Mouse (Mus musculus) embryonic facial prominence, embryonic 11.5 days (tissue): ENCODE measurements at regions not wholly inside any gene's neighbourhood (a gene's known extent, or its start where the extent isn't known, plus 50 kb on each side); places are given as distances from the start of the nearest gene placed in this dataset.

ENCODE experiments used
- ATAC-seq: fragments of 200-750 bp; cut with Nextera tagmentation; replicated peaks from 2 replicates; pipeline ENCODE4 v1.8.0; 2017; ENCODE audit warnings: low read depth; ENCODE audit not compliant: insufficient number of reproducible peaks, low FRiP score, low TSS enrichment
- DNase-seq: peaks from one replicate; pipeline ENCODE4 v3.0.0-alpha.2; 2015; ENCODE audit warnings: low spot score
- H3K27ac ChIP-seq: fragments of 300-500 bp; sonication (generic); replicated peaks from 2 replicates; pipeline ENCODE4 v1.5.1; 2014; ENCODE audit warnings: mild to moderate bottlenecking, low read depth, low read length, control low read depth
- H3K27me3 ChIP-seq: fragments of 300-500 bp; sonication (generic); 2 replicates; pipeline ENCODE4 v1.6.1; 2014; ENCODE audit warnings: mild to moderate bottlenecking, low read length, moderate library complexity, mixed read lengths; ENCODE audit not compliant: control insufficient read depth, insufficient read depth
- H3K36me3 ChIP-seq: fragments of 300-500 bp; sonication (generic); replicated peaks from 2 replicates; pipeline ENCODE4 v1.6.1; 2014; ENCODE audit warnings: low read depth, mild to moderate bottlenecking, low read length, moderate library complexity, mixed read lengths; ENCODE audit not compliant: control insufficient read depth, insufficient read depth
- H3K4me1 ChIP-seq: fragments of 300-500 bp; sonication (generic); 2 replicates; pipeline ENCODE4 v1.6.1; 2014; ENCODE audit warnings: low read length, mixed read lengths; ENCODE audit not compliant: control insufficient read depth, insufficient read depth
- H3K4me2 ChIP-seq: fragments of 300-500 bp; sonication (generic); 2 replicates; pipeline ENCODE4 v1.6.1; 2014; ENCODE audit warnings: low read depth, mild to moderate bottlenecking, control low read depth, low read length, moderate library complexity
- H3K4me3 ChIP-seq: fragments of 300-500 bp; sonication (generic); 2 replicates; pipeline ENCODE4 v1.5.1; 2014; ENCODE audit warnings: low read depth, low read length, control low read depth
- H3K9ac ChIP-seq: fragments of 300-500 bp; sonication (generic); replicated peaks from 2 replicates; pipeline ENCODE4 v1.6.1; 2014; ENCODE audit warnings: mild to moderate bottlenecking, control low read depth, low read length
- H3K9me3 ChIP-seq: fragments of 300-500 bp; sonication (generic); replicated peaks from 2 replicates; pipeline ENCODE4 v1.6.1; 2016; ENCODE audit warnings: mild to moderate bottlenecking, low read length, inconsistent platforms, mixed read lengths; ENCODE audit not compliant: control insufficient read depth
- WGBS: fragments of 180-500 bp; shearing (Covaris S2); extraction: QIAGEN DNeasy Blood & Tissue Kit; methylation state at CpG from one replicate; pipeline ENCODE4 v1.1.7; 2014; 5-methylcytosine and 5-hydroxymethylcytosine counted together

GRCm38 (mm10) chr2:56714568-56714967 is 409.2 kb downstream of the Nr4a2 start:
- Histone ChIP-seq H3K36me3 (no peaks in the 10 kb centered on the region), H3K4me1 (no peaks in the 10 kb centered on the region), H3K9me3 (no peaks in the 10 kb centered on the region), H3K27ac (no peak overlapping the region), H3K4me3 (no peak overlapping the region), H3K4me2 (no peak overlapping the region), H3K9ac (no peak overlapping the region), H3K27me3 (no peaks in the 10 kb centered on the region)
- ATAC-seq (no peak), DNase-seq (no peak)

- Histone ChIP-seq H3K9ac (no peak overlapping the region), H3K36me3 (no peaks in the 10 kb centered on the region), H3K4me1 (no peaks in the 10 kb centered on the region), H3K4me3 (no peak overlapping the region), H3K4me2 (no peak overlapping the region), H3K27me3 (no peaks in the 10 kb centered on the region), H3K27ac (no peak overlapping the region), H3K9me3 (no peaks in the 10 kb centered on the region)
- WGBS: 20% methylated on average over 2 of the region's 2 CpGs
- DNase-seq (peak; percentile 19), ATAC-seq (no peak)
These were observed 440.2 kb downstream of the Nr4a2 start for GRCm38 (mm10) chr2:56683574-56683973.

- Histone ChIP-seq H3K27me3 (no peaks in the 10 kb centered on the region), H3K9ac (no peak overlapping the region), H3K4me1 (no peaks in the 10 kb centered on the region), H3K9me3 (no peaks in the 10 kb centered on the region), H3K36me3 (no peaks in the 10 kb centered on the region), H3K4me3 (no peak overlapping the region), H3K4me2 (no peak overlapping the region), H3K27ac (no peak overlapping the region)
- no peak for DNase-seq
- ATAC-seq: no peak
- WGBS: 84% methylated on average over 4 of the region's 4 CpGs
These were observed 449.9 kb downstream of the Nr4a2 start for GRCm38 (mm10) chr2:56673861-56674260.

- H3K36me3 ChIP-seq: no peaks in the 10 kb centered on the region
- H3K4me3 ChIP-seq: no peak overlapping the region
- H3K27me3 ChIP-seq: no peaks in the 10 kb centered on the region
- H3K4me2 ChIP-seq: no peak overlapping the region
- no peak for ATAC-seq
- H3K9me3 ChIP-seq: no peaks in the 10 kb centered on the region
- no peak for DNase-seq
- no peak overlapping the region for H3K9ac ChIP-seq
- H3K27ac ChIP-seq: no peak overlapping the region
- no peaks in the 10 kb centered on the region for H3K4me1 ChIP-seq
These were observed 451.1 kb downstream of the Nr4a2 start for GRCm38 (mm10) chr2:56672711-56673110.

- Histone ChIP-seq H3K4me1 (no peaks in the 10 kb centered on the region), H3K9me3 (no peaks in the 10 kb centered on the region), H3K4me3 (no peak overlapping the region), H3K27me3 (no peaks in the 10 kb centered on the region), H3K4me2 (no peak overlapping the region), H3K27ac (no peak overlapping the region), H3K9ac (no peak overlapping the region), H3K36me3 (no peaks in the 10 kb centered on the region)
- DNase-seq (no peak), ATAC-seq (no peak)
- 76% methylated on average over 8 of the region's 8 CpGs for WGBS
These were observed 461.4 kb downstream of the Nr4a2 start for GRCm38 (mm10) chr2:56662306-56662956.
